Mouse (Mus musculus) midbrain, embryonic 13.5 days (tissue): ENCODE results near the gene Skp2. TPM values are rescaled to one million over a fixed set of nuclear protein-coding genes. Genes with fewer than 3 reads are reported as not detected.

Source experiments
- ATAC-seq: fragments of 200-750 bp; cut with Nextera tagmentation; 2 replicates; pipeline ENCODE4 v1.8.0; 2017; ENCODE audit warnings: mild to moderate bottlenecking, moderate TSS enrichment, moderate library complexity
- H3K27ac ChIP-seq: fragments of 300-500 bp; sonication (generic); 2 replicates; pipeline ENCODE4 v1.5.1; 2015; ENCODE audit warnings: inconsistent platforms, mild to moderate bottlenecking, moderate library complexity
- H3K27me3 ChIP-seq: fragments of 300-500 bp; sonication (generic); 2 replicates; pipeline ENCODE4 v1.6.1; 2015; ENCODE audit warnings: mild to moderate bottlenecking, inconsistent platforms
- H3K36me3 ChIP-seq: fragments of 300-500 bp; sonication (generic); 2 replicates; pipeline ENCODE4 v1.6.1; 2015; ENCODE audit warnings: mild to moderate bottlenecking, inconsistent platforms
- H3K4me1 ChIP-seq: fragments of 300-500 bp; sonication (generic); replicated peaks from 2 replicates; pipeline ENCODE4 v1.6.1; 2015; ENCODE audit warnings: inconsistent platforms
- H3K4me2 ChIP-seq: fragments of 300-500 bp; sonication (generic); replicated peaks from 2 replicates; pipeline ENCODE4 v1.6.1; 2015; ENCODE audit warnings: moderate library complexity, mild to moderate bottlenecking, inconsistent platforms
- H3K4me3 ChIP-seq: fragments of 300-500 bp; sonication (generic); replicated peaks from 2 replicates; pipeline ENCODE4 v1.5.1; 2015; ENCODE audit warnings: mild to moderate bottlenecking, inconsistent platforms
- H3K9ac ChIP-seq: fragments of 300-500 bp; sonication (generic); replicated peaks from 2 replicates; pipeline ENCODE4 v1.6.1; 2015; ENCODE audit warnings: mild to moderate bottlenecking, inconsistent platforms
- H3K9me3 ChIP-seq: fragments of 300-500 bp; sonication (generic); 2 replicates; pipeline ENCODE4 v1.6.1; 2016; ENCODE audit warnings: mild to moderate bottlenecking, inconsistent platforms
- WGBS: fragments of 180-500 bp; shearing (Covaris S2); methylation state at CpG from one replicate; pipeline ENCODE4 v1.1.7; 2015; 5-methylcytosine and 5-hydroxymethylcytosine counted together
- polyA plus RNA-seq: library from polyadenylated mRNA; unstranded; fragments of >200 nt; fragmentation: Nextera tagmentation; extraction: Ambion mirVana; gene quantifications from 2 replicates; pipeline ENCODE4 v1.2.1, GENCODE M21; 2015

Gene Skp2
- polyA plus RNA-seq, 1 experiment from 2014 or later: 37.3 TPM

DNA sequence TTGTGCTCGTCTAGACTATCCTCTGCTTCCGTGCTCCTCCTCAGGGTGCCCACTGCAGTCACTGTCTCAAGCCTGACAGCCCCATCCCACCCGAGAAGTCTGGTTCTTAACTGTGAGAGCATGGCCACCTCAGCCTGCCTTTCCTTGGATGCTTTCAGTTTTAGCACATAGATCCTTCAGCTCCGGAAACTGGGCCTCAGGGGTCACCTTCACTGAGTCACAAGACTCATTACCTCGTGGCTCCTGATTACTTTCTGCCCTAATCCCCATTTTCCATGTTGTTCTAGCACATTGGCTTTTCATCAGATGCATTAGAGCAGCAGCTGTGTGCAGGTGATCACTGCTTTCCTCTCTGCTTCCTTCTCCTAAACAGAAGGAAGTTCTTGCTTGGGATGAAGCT lies 67.8 kb downstream of the Skp2 start:
- 77% methylated on average over 5 of the region's 5 CpGs for WGBS
- no peak overlapping the region for H3K4me2 ChIP-seq
- no peaks in the 10 kb centered on the region for H3K9me3 ChIP-seq
- no peak overlapping the region for H3K27ac ChIP-seq
- H3K4me1 ChIP-seq: 0 out of 2 replicates have a peak, but pooled peaks cover 4% of the 10 kb centered on the region
- H3K4me3 ChIP-seq: no peak overlapping the region
- no peak overlapping the region for H3K9ac ChIP-seq
- H3K27me3 ChIP-seq: no peaks in the 10 kb centered on the region
- peaks cover 27% of the 10 kb centered on the region for H3K36me3 ChIP-seq
- ATAC-seq: no peak

DNA sequence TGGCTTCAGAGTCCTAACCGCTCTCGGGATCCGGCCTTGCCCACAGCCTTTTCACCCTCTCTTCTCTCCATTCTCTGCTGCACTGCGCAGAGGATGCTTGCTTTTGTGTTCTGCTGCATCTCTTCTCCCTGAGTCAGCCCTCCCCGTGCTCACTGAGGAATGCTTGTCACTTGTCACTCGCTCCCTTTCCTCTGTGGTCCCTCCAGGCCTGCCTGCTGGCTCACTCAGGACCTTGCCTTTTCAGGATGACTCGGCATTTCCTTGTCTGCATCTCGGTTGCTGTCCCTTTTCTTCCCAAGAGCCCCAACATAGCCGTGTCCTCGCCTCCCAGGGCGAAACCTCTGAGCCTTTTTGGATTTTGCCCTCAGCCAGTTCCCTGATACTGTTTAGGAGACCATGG lies 68.4 kb downstream of the Skp2 start:
- Histone ChIP-seq H3K4me2 (no peak overlapping the region), H3K27me3 (no peaks in the 10 kb centered on the region), H3K9me3 (no peaks in the 10 kb centered on the region), H3K4me1 (0 out of 2 replicates have a peak, but pooled peaks cover 4% of the 10 kb centered on the region), H3K4me3 (no peak overlapping the region), H3K36me3 (peaks cover 27% of the 10 kb centered on the region), H3K27ac (no peak overlapping the region), H3K9ac (no peak overlapping the region)
- peak; percentile 24; the same call in 1 of the 2 replicates for ATAC-seq
- 48% methylated on average over 11 of the region's 11 CpGs for WGBS

DNA sequence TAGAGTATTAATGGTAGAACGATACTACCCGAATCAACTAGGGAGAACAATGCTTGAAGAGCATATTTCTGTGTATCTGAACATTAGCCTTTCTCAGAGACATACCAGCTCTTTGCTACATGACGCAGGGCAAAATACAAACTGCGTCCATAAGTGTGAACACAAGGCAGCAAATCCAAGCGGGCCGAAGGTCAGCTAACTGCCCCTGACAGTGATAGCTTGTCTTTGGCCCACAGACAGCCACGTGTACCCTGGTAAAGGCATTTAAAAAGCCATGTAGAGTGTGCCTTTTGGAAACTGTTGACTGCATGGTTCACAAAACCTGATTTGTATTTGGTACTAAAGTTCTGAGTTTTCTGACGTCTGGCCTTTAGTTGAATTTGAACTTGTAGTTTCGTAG lies 72.5 kb downstream of the Skp2 start:
- no peak overlapping the region for H3K9ac ChIP-seq
- H3K27me3 ChIP-seq: no peaks in the 10 kb centered on the region
- no peak overlapping the region for H3K4me3 ChIP-seq
- H3K36me3 ChIP-seq: peaks cover 12% of the 10 kb centered on the region; the same call in 1 of the 2 replicates
- no peak overlapping the region for H3K4me2 ChIP-seq
- H3K4me1 ChIP-seq: peaks cover 13% of the 10 kb centered on the region
- H3K27ac ChIP-seq: no peak overlapping the region
- H3K9me3 ChIP-seq: no peaks in the 10 kb centered on the region
- ATAC-seq: no peak
- WGBS: 93% methylated on average over 9 of the region's 9 CpGs

DNA sequence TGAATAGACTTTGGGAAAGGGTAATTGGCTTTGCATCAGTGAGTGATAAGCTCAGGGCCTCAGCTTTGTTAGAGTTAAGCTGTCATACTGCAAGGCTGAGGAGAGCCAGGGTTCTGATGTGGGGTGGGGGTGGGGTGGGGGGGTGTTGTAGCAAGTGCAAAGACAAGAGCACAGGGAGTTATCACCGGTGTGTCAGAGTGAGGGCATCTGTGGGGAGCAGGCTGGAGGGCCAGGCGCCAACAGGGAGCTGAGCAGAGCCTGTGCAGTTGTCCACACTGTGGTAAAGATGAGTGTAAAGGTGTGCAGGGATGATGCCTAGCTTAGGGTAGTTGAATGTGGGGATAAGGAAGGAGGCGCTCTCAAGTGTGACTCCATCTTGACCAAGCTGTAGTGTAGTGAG lies 73.9 kb downstream of the Skp2 start:
- Histone ChIP-seq H3K36me3 (peaks cover 9% of the 10 kb centered on the region; the same call in 1 of the 2 replicates), H3K4me1 (peaks cover 9% of the 10 kb centered on the region), H3K27me3 (no peaks in the 10 kb centered on the region), H3K27ac (no peak overlapping the region), H3K9ac (no peak overlapping the region), H3K9me3 (no peaks in the 10 kb centered on the region), H3K4me2 (no peak overlapping the region), H3K4me3 (no peak overlapping the region)
- WGBS: 74% methylated on average over 3 of the region's 3 CpGs
- peak; percentile 47 for ATAC-seq

DNA sequence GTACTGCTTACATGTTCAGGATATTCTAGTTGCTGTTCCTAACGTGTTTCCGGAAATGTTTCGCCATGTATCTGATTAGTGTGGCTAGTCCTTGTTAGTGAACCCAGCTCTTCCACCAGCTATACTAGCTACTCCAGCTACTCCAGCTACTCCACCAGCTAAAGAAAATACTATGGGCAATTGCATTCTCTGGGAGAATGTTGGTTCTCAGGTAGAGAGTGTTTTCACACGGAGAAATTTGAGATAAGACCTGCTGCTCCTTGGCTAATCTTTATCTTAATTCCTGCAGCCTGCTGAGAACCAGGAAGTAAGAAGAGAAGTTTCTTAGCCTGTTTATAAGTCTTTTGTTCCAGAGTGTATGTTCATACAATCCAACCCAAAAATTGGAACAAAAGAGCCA lies 75.0 kb downstream of the Skp2 start:
- no peaks in the 10 kb centered on the region for H3K27me3 ChIP-seq
- no peaks in the 10 kb centered on the region for H3K9me3 ChIP-seq
- no peak overlapping the region for H3K9ac ChIP-seq
- no peak overlapping the region for H3K27ac ChIP-seq
- peaks cover 14% of the 10 kb centered on the region for H3K4me1 ChIP-seq
- ATAC-seq: no peak
- no peaks in the 10 kb centered on the region for H3K36me3 ChIP-seq
- H3K4me2 ChIP-seq: no peak overlapping the region
- 70% methylated on average over 4 of the region's 4 CpGs for WGBS
- H3K4me3 ChIP-seq: no peak overlapping the region

- no peak overlapping the region for H3K9ac ChIP-seq
- H3K27me3 ChIP-seq: no peaks in the 10 kb centered on the region
- H3K4me2 ChIP-seq: no peak overlapping the region
- H3K27ac ChIP-seq: no peak overlapping the region
- no peak for ATAC-seq
- 44% methylated on average over 5 of the region's 5 CpGs for WGBS
- peaks cover 20% of the 10 kb centered on the region for H3K4me1 ChIP-seq
- H3K4me3 ChIP-seq: no peak overlapping the region
- no peaks in the 10 kb centered on the region for H3K9me3 ChIP-seq
- no peaks in the 10 kb centered on the region for H3K36me3 ChIP-seq
These were observed 75.6 kb downstream of the Skp2 start for GRCm38 (mm10) chr15:9079626-9080025.

DNA sequence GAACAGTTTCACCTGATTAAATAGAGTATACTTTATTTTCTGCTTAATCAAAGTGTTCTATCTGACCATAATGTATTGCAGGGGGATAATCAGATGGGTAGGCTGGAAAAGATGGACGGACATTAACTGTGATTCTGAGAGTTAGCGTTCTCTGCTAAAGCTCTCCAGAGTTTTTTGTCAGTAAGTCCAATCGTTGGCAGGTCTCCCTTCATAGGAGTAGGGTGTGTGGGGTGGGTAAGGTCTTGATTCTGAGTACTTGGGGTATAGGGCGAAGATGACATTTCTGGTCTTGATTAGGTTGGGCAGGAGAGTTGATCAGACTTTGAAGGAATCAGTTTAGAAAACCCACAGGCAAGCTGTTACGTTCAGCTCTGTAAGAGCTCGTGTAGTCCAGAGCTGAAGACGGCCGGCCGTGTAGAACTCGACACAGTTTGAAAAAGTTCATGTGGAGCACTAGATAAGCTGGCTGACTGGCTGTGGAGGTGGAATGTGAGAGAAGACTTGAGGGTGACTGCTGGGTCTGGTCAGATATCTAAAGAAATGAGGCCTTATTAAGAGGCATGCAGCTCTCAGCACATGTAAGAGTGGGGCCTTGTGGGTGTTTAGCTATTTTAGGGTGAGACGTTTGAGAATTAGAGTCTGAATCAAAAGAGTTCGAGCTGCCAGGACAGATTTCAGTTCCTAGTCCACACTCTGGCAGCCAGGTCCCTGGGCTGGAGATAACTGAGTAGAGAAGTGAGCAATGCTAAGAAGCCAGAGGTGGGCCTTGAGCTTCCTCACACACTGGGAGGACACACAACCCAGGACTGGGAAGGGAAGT lies 76.5 kb downstream of the Skp2 start:
- Histone ChIP-seq H3K4me3 (no peak overlapping the region), H3K27ac (no peak overlapping the region), H3K4me1 (peaks cover 27% of the 10 kb centered on the region), H3K9ac (no peak overlapping the region), H3K36me3 (no peaks in the 10 kb centered on the region), H3K27me3 (no peaks in the 10 kb centered on the region), H3K9me3 (no peaks in the 10 kb centered on the region), H3K4me2 (no peak overlapping the region)
- 83% methylated on average over 12 of the region's 12 CpGs for WGBS
- ATAC-seq: no peak

- no peaks in the 10 kb centered on the region for H3K27me3 ChIP-seq
- no peak overlapping the region for H3K4me2 ChIP-seq
- no peak for ATAC-seq
- peaks cover 44% of the 10 kb centered on the region for H3K4me1 ChIP-seq
- no peaks in the 10 kb centered on the region for H3K36me3 ChIP-seq
- no peak overlapping the region for H3K4me3 ChIP-seq
- 78% methylated on average over 14 of the region's 14 CpGs for WGBS
- H3K9me3 ChIP-seq: no peaks in the 10 kb centered on the region
- no peak overlapping the region for H3K9ac ChIP-seq
- H3K27ac ChIP-seq: no peak overlapping the region
These were observed 79.5 kb downstream of the Skp2 start for GRCm38 (mm10) chr15:9075608-9076200.

- 20% methylated on average over 4 of the region's 4 CpGs for WGBS
- Histone ChIP-seq H3K36me3 (no peaks in the 10 kb centered on the region), H3K9ac (no peak overlapping the region), H3K4me3 (no peak overlapping the region), H3K27me3 (no peaks in the 10 kb centered on the region), H3K4me2 (no peak overlapping the region), H3K4me1 (peaks cover 53% of the 10 kb centered on the region), H3K27ac (no peak overlapping the region), H3K9me3 (no peaks in the 10 kb centered on the region)
- ATAC-seq: no peak
These were observed 80.6 kb downstream of the Skp2 start for GRCm38 (mm10) chr15:9074671-9075070.

DNA sequence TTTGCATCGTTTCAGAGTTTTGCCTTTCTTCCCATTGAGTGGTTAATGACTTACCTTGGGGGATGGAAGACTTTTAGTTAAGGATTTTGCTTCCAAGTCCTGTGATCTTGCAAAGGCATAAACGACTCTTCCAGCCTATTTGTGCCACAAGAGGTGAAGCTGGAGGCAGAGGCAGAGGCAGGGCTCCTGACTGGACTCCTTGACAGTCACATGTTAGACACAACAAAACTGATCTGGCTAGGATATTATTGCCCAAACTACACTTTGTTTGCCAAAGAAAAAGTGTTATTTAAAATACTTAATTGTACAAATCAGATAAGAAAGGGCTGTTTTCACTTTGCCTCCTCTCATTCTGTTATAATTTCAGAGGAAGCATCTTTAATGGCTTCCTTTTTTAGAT lies 81.1 kb downstream of the Skp2 start:
- WGBS: 29% methylated on average over 2 of the region's 2 CpGs
- no peak overlapping the region for H3K27ac ChIP-seq

DNA sequence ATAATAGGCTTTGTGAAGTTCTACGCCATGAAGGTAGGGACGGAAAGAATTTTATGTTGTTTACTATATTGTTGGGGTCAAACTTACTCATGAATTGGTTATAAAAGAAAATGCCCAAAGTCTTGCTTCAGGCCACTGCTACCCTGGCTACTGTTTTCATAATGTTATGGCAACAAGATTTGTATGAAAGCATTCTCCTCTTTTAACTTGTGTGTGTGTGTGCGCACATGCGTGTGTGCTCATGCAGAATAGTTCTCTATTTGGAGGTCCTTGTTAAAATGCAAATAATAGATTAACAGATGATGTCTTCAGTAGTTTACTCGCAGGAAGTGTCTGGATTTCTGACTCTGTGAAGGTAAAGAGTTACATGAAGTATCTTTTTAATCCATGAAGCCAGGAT lies 81.5 kb downstream of the Skp2 start:
- Histone ChIP-seq H3K27me3 (no peaks in the 10 kb centered on the region), H3K4me1 (peaks cover 44% of the 10 kb centered on the region), H3K4me3 (peak overlapping the region; percentile 90), H3K36me3 (no peaks in the 10 kb centered on the region), H3K4me2 (peak overlapping the region; percentile 61), H3K27ac (no peak overlapping the region), H3K9ac (no peak overlapping the region), H3K9me3 (no peaks in the 10 kb centered on the region)
- ATAC-seq: no peak
- WGBS: 76% methylated on average over 5 of the region's 5 CpGs

More for the DNA sequence above, 81.1 kb downstream of the Skp2 start:
- Histone ChIP-seq H3K36me3 (no peaks in the 10 kb centered on the region), H3K27me3 (no peaks in the 10 kb centered on the region), H3K4me3 (no peak overlapping the region), H3K4me1 (peaks cover 47% of the 10 kb centered on the region), H3K9me3 (no peaks in the 10 kb centered on the region), H3K4me2 (0 out of 2 replicates have a peak overlapping the region, but pooled peaks have one; percentile 61), H3K9ac (no peak overlapping the region)
- ATAC-seq: no peak

DNA sequence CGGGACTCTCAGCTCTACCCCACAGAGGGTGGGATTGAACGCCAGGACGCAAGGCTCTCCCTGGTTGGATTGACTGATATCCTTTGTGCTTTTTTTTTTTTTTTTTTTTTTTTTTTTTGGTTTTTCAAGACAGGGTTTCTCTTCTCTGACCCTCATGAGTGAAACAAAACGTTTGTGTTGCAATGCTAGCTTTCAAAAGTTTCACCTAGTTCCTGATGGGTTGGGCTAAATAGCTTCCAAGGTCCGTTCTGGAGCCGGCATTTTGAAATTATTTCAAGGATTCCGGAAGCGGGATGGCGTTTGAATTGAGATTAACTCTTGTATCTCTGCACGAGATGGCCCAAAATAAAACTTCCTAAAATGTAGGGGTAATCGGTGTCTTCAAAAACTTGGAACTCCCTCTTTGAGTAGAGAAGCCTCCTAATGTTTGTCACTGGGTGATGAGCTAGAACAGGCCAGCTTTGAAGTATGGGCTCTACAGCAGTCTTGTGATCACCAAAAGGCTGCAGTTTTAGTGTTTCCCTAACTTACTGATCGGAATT lies 82.1 kb downstream of the Skp2 start:
- Histone ChIP-seq H3K27ac (no peak overlapping the region), H3K36me3 (no peaks in the 10 kb centered on the region), H3K9ac (no peak overlapping the region), H3K4me2 (peak overlapping the region; percentile 61), H3K4me1 (peaks cover 44% of the 10 kb centered on the region), H3K9me3 (no peaks in the 10 kb centered on the region), H3K27me3 (no peaks in the 10 kb centered on the region), H3K4me3 (peak overlapping the region; percentile 90)
- WGBS: 59% methylated on average over 12 of the region's 12 CpGs
- no peak for ATAC-seq
